Mouse (Mus musculus) forebrain, embryonic 13.5 days (tissue): ENCODE measurements around the gene Jam2. TPM values are rescaled to one million over a fixed set of nuclear protein-coding genes. Genes with fewer than 3 reads are reported as not detected.

Experiments
- ATAC-seq: fragments of 200-750 bp; cut with Nextera tagmentation; 2 replicates; pipeline ENCODE4 v1.8.0; 2017
- H3K27ac ChIP-seq: fragments of 300-500 bp; sonication (generic); 2 replicates; pipeline ENCODE4 v1.5.1; 2015; ENCODE audit warnings: inconsistent platforms, mild to moderate bottlenecking, moderate library complexity
- H3K27me3 ChIP-seq: fragments of 300-500 bp; sonication (generic); 2 replicates; pipeline ENCODE4 v1.6.1; 2015; ENCODE audit warnings: mild to moderate bottlenecking, inconsistent platforms
- H3K36me3 ChIP-seq: fragments of 300-500 bp; sonication (generic); 2 replicates; pipeline ENCODE4 v1.6.1; 2015; ENCODE audit warnings: mild to moderate bottlenecking, inconsistent platforms; ENCODE audit not compliant: poor library complexity, severe bottlenecking
- H3K4me1 ChIP-seq: fragments of 300-500 bp; sonication (generic); 2 replicates; pipeline ENCODE4 v1.6.1; 2015; ENCODE audit warnings: inconsistent platforms
- H3K4me2 ChIP-seq: fragments of 300-500 bp; sonication (generic); 2 replicates; pipeline ENCODE4 v1.6.1; 2015; ENCODE audit warnings: inconsistent platforms, mild to moderate bottlenecking, moderate library complexity
- H3K4me3 ChIP-seq: fragments of 300-500 bp; sonication (generic); 2 replicates; pipeline ENCODE4 v1.5.1; 2015; ENCODE audit warnings: mild to moderate bottlenecking, inconsistent platforms
- H3K9ac ChIP-seq: fragments of 300-500 bp; sonication (generic); 2 replicates; pipeline ENCODE4 v1.6.1; 2015; ENCODE audit warnings: mild to moderate bottlenecking, inconsistent platforms
- H3K9me3 ChIP-seq: fragments of 300-500 bp; sonication (generic); replicated peaks from 2 replicates; pipeline ENCODE4 v1.6.1; 2016; ENCODE audit warnings: inconsistent platforms
- WGBS: fragments of 180-500 bp; shearing (Covaris S2); methylation state at CpG from one replicate; pipeline ENCODE4 v1.1.7; 2015; 5-methylcytosine and 5-hydroxymethylcytosine counted together
- polyA plus RNA-seq: library from polyadenylated mRNA; unstranded; fragments of >200 nt; fragmentation: Nextera tagmentation; extraction: Ambion mirVana; gene quantifications from 2 replicates; pipeline ENCODE4 v1.2.1, GENCODE M21; 2015

Jam2 gene
- polyA plus RNA-seq, 1 experiment from 2014 or later, result 26.0 TPM

GRCm38 (mm10) chr16:84831696-84832095 is 57.8 kb downstream of the Jam2 start:
- H3K4me2 ChIP-seq, result no peak overlapping the region
- H3K9me3 ChIP-seq, result no peaks in the 10 kb centered on the region
- no peak overlapping the region for H3K4me3 ChIP-seq
- no peak for ATAC-seq
- H3K27me3 ChIP-seq, result no peaks in the 10 kb centered on the region
- H3K27ac ChIP-seq, result no peak overlapping the region
- peaks cover 54% of the 10 kb centered on the region for H3K36me3 ChIP-seq
- peaks cover 22% of the 10 kb centered on the region for H3K4me1 ChIP-seq
- WGBS, result 94% methylated on average over 5 of the region's 5 CpGs
- no peak overlapping the region for H3K9ac ChIP-seq

GRCm38 (mm10) chr16:84832736-84833135 is 58.8 kb downstream of the Jam2 start:
- WGBS, result 94% methylated on average over 5 of the region's 5 CpGs
- Histone ChIP-seq H3K4me2 (no peak overlapping the region; the same call in 1 of the 2 replicates), H3K4me3 (no peak overlapping the region), H3K9ac (no peak overlapping the region), H3K27me3 (no peaks in the 10 kb centered on the region), H3K4me1 (peaks cover 30% of the 10 kb centered on the region), H3K9me3 (no peaks in the 10 kb centered on the region), H3K36me3 (peaks cover 44% of the 10 kb centered on the region), H3K27ac (no peak overlapping the region)
- ATAC-seq, result no peak

GRCm38 (mm10) chr16:84834344-84834743 is 60.4 kb downstream of the Jam2 start:
- no peaks in the 10 kb centered on the region for H3K27me3 ChIP-seq
- peak overlapping the region; percentile 97 for H3K9ac ChIP-seq
- no peaks in the 10 kb centered on the region for H3K9me3 ChIP-seq
- peaks cover 33% of the 10 kb centered on the region for H3K36me3 ChIP-seq
- peak overlapping the region; percentile 84 for H3K4me2 ChIP-seq
- H3K4me3 ChIP-seq, result peak overlapping the region; percentile 94
- peak overlapping the region; percentile 96 for H3K27ac ChIP-seq
- peaks cover 30% of the 10 kb centered on the region for H3K4me1 ChIP-seq
- no peak for ATAC-seq
- under 1% methylated on average over 22 of the region's 22 CpGs for WGBS

- WGBS, result 0% methylated on average over 52 of the region's 52 CpGs
- peak within 1 kb of the TSS; percentile 96 for H3K27ac ChIP-seq
- H3K4me2 ChIP-seq, result peak within 1 kb of the TSS; percentile 84
- H3K9me3 ChIP-seq, result no peaks in the 10 kb centered on the region
- H3K4me1 ChIP-seq, result peaks cover 30% of the 10 kb centered on the region
- peak within 1 kb of the TSS; percentile 97 for H3K9ac ChIP-seq
- peak; percentile 96 for ATAC-seq
- H3K27me3 ChIP-seq, result no peaks in the 10 kb centered on the region
- peak within 1 kb of the TSS; percentile 94 for H3K4me3 ChIP-seq
- H3K36me3 ChIP-seq, result peaks cover 30% of the 10 kb centered on the region
These were observed 61.0 kb downstream of the Jam2 start, which contains the start of gene Gabpa for GRCm38 (mm10) chr16:84834745-84835440. TSS of gene Gabpa (plus strand) at chr16:84834925.

GRCm38 (mm10) chr16:84835441-84835822 is 61.5 kb downstream of the Jam2 start, which contains the start of gene Atp5j:
TSS of gene Atp5j (minus strand) at chr16:84835625.
- ATAC-seq, result peak; percentile 73
- H3K9ac ChIP-seq, result peak within 1 kb of the TSS; percentile 97
- under 1% methylated on average over 39 of the region's 57 CpGs for WGBS
- peak within 1 kb of the TSS; percentile 96 for H3K27ac ChIP-seq
- H3K4me2 ChIP-seq, result peak within 1 kb of the TSS; percentile 84
- H3K36me3 ChIP-seq, result peaks cover 28% of the 10 kb centered on the region
- H3K9me3 ChIP-seq, result no peaks in the 10 kb centered on the region
- H3K4me3 ChIP-seq, result peak within 1 kb of the TSS; percentile 94
- H3K4me1 ChIP-seq, result peaks cover 30% of the 10 kb centered on the region
- H3K27me3 ChIP-seq, result no peaks in the 10 kb centered on the region

- ATAC-seq, result peak; percentile 17
- peak overlapping the region; percentile 97 for H3K9ac ChIP-seq
- peak overlapping the region; percentile 96 for H3K27ac ChIP-seq
- no peaks in the 10 kb centered on the region for H3K27me3 ChIP-seq
- peak overlapping the region; percentile 84 for H3K4me2 ChIP-seq
- no peaks in the 10 kb centered on the region for H3K9me3 ChIP-seq
- peaks cover 30% of the 10 kb centered on the region for H3K4me1 ChIP-seq
- H3K4me3 ChIP-seq, result peak overlapping the region; percentile 94
- 8% methylated on average over 29 of the region's 29 CpGs for WGBS
- peaks cover 28% of the 10 kb centered on the region for H3K36me3 ChIP-seq
These were observed 62.2 kb downstream of the Jam2 start for GRCm38 (mm10) chr16:84835823-84836743.

- Histone ChIP-seq H3K27me3 (no peaks in the 10 kb centered on the region), H3K9ac (no peak overlapping the region), H3K27ac (no peak overlapping the region), H3K4me2 (no peak overlapping the region), H3K4me3 (no peak overlapping the region), H3K9me3 (no peaks in the 10 kb centered on the region), H3K36me3 (peaks cover 24% of the 10 kb centered on the region), H3K4me1 (peaks cover 22% of the 10 kb centered on the region)
- WGBS, result 79% methylated on average over 2 of the region's 2 CpGs
- ATAC-seq, result no peak
These were observed 64.7 kb downstream of the Jam2 start for GRCm38 (mm10) chr16:84838576-84838975.

GRCm38 (mm10) chr16:84853492-84853891 is 79.6 kb downstream of the Jam2 start:
- WGBS, result 90% methylated on average over 6 of the region's 6 CpGs
- H3K9me3 ChIP-seq, result no peaks in the 10 kb centered on the region
- no peak overlapping the region for H3K4me3 ChIP-seq
- no peak for ATAC-seq
- no peak overlapping the region for H3K9ac ChIP-seq
- no peak overlapping the region for H3K4me2 ChIP-seq
- no peaks in the 10 kb centered on the region for H3K4me1 ChIP-seq
- no peak overlapping the region for H3K27ac ChIP-seq
- H3K27me3 ChIP-seq, result no peaks in the 10 kb centered on the region
- peaks cover 83% of the 10 kb centered on the region for H3K36me3 ChIP-seq

GRCm38 (mm10) chr16:84864656-84865055 is 90.7 kb downstream of the Jam2 start:
- no peaks in the 10 kb centered on the region for H3K4me1 ChIP-seq
- H3K9ac ChIP-seq, result no peak overlapping the region
- no peak overlapping the region for H3K4me2 ChIP-seq
- no peaks in the 10 kb centered on the region for H3K9me3 ChIP-seq
- no peak overlapping the region for H3K4me3 ChIP-seq
- H3K27me3 ChIP-seq, result no peaks in the 10 kb centered on the region
- ATAC-seq, result no peak
- WGBS, result 91% methylated on average over 8 of the region's 8 CpGs
- peaks cover 37% of the 10 kb centered on the region for H3K36me3 ChIP-seq
- H3K27ac ChIP-seq, result no peak overlapping the region

GRCm38 (mm10) chr16:84873805-84874204 is 99.9 kb downstream of the Jam2 start:
- H3K4me3 ChIP-seq, result no peak overlapping the region
- H3K27me3 ChIP-seq, result no peaks in the 10 kb centered on the region
- no peak for ATAC-seq
- H3K27ac ChIP-seq, result no peak overlapping the region
- H3K36me3 ChIP-seq, result no peaks in the 10 kb centered on the region
- H3K9me3 ChIP-seq, result no peaks in the 10 kb centered on the region
- H3K9ac ChIP-seq, result no peak overlapping the region
- 80% methylated on average over 8 of the region's 8 CpGs for whole genome bisulfite sequencing
- H3K4me2 ChIP-seq, result no peak overlapping the region
- H3K4me1 ChIP-seq, result peaks cover 18% of the 10 kb centered on the region

GRCm38 (mm10) chr16:84875012-84875717 is 101.2 kb downstream of the Jam2 start:
- Histone ChIP-seq H3K27me3 (no peaks in the 10 kb centered on the region), H3K36me3 (no peaks in the 10 kb centered on the region), H3K27ac (no peak overlapping the region; the same call in 1 of the 2 replicates), H3K9ac (no peak overlapping the region), H3K4me3 (no peak overlapping the region), H3K9me3 (no peaks in the 10 kb centered on the region), H3K4me1 (peaks cover 18% of the 10 kb centered on the region), H3K4me2 (no peak overlapping the region)
- 84% methylated on average over 24 of the region's 24 CpGs for WGBS
- peak; percentile 37; the same call in 1 of the 2 replicates for ATAC-seq
